Mouse (Mus musculus) kidney, embryonic 16.5 days (tissue): Measurements from ENCODE around the gene Ern1. TPM values are rescaled to one million over a fixed set of nuclear protein-coding genes. Genes with fewer than 3 reads are reported as not detected.

Experiments used
- ATAC-seq: fragments of 200-750 bp; cut with Nextera tagmentation; 2 replicates; pipeline ENCODE4 v1.8.0; 2017; ENCODE audit warnings: moderate TSS enrichment; ENCODE audit not compliant: low FRiP score, low TSS enrichment
- H3K27ac ChIP-seq: fragments of 300-500 bp; sonication (generic); 2 replicates; pipeline ENCODE4 v1.5.1; 2014; ENCODE audit warnings: low read length
- H3K27me3 ChIP-seq: fragments of 300-500 bp; sonication (generic); 2 replicates; pipeline ENCODE4 v1.6.1; 2014; ENCODE audit warnings: low read length, control low read depth, mixed read lengths; ENCODE audit not compliant: insufficient read depth
- H3K36me3 ChIP-seq: fragments of 300-500 bp; sonication (generic); 2 replicates; pipeline ENCODE4 v1.6.1; 2014; ENCODE audit warnings: low read length, control low read depth, mixed read lengths; ENCODE audit not compliant: insufficient read depth
- H3K4me1 ChIP-seq: fragments of 300-500 bp; sonication (generic); 2 replicates; pipeline ENCODE4 v1.6.1; 2014; ENCODE audit warnings: low read length, control low read depth, mixed read lengths; ENCODE audit not compliant: insufficient read depth
- H3K4me2 ChIP-seq: fragments of 300-500 bp; sonication (generic); replicated peaks from 2 replicates; pipeline ENCODE4 v1.6.1; 2014; ENCODE audit warnings: low read depth, low read length
- H3K4me3 ChIP-seq: fragments of 300-500 bp; sonication (generic); 2 replicates; pipeline ENCODE4 v1.5.1; 2014; ENCODE audit warnings: mild to moderate bottlenecking, low read length
- H3K9ac ChIP-seq: fragments of 300-500 bp; sonication (generic); replicated peaks from 2 replicates; pipeline ENCODE4 v1.6.1; 2014; ENCODE audit warnings: low read length
- H3K9me3 ChIP-seq: fragments of 300-500 bp; sonication (generic); 2 replicates; pipeline ENCODE4 v1.6.1; 2016; ENCODE audit warnings: low read length, control low read depth
- WGBS: fragments of 180-500 bp; shearing (Covaris S2); extraction: QIAGEN DNeasy Blood & Tissue Kit; methylation state at CpG from one replicate; pipeline ENCODE4 v1.1.7; 2014; 5-methylcytosine and 5-hydroxymethylcytosine counted together
- polyA plus RNA-seq: library from polyadenylated mRNA; unstranded; fragments of >200 nt; fragmentation: Nextera tagmentation; extraction: Ambion mirVana; gene quantifications from 2 replicates; pipeline ENCODE4 v1.2.1, GENCODE M21; 2015

Gene Ern1
- polyA plus RNA-seq, 1 experiment from 2014 or later, result 5.4 TPM

GRCm38 (mm10) chr11:106350853-106351252 is 136.8 kb downstream of the Ern1 start:
- H3K27ac ChIP-seq, result no peak overlapping the region
- ATAC-seq, result 0 out of 2 replicates have a peak, but pooled peaks have one; percentile 21
- H3K36me3 ChIP-seq, result no peaks in the 10 kb centered on the region
- no peak overlapping the region for H3K4me2 ChIP-seq
- H3K9me3 ChIP-seq, result no peaks in the 10 kb centered on the region
- no peak overlapping the region for H3K9ac ChIP-seq
- no peak overlapping the region for H3K4me3 ChIP-seq
- H3K27me3 ChIP-seq, result no peaks in the 10 kb centered on the region
- 0 out of 2 replicates have a peak, but pooled peaks cover 4% of the 10 kb centered on the region for H3K4me1 ChIP-seq
- 30% methylated on average over 5 of the region's 5 CpGs for WGBS

- Histone ChIP-seq H3K27ac (no peak overlapping the region), H3K4me1 (0 out of 2 replicates have a peak, but pooled peaks cover 4% of the 10 kb centered on the region), H3K4me2 (no peak overlapping the region), H3K27me3 (no peaks in the 10 kb centered on the region), H3K9me3 (no peaks in the 10 kb centered on the region), H3K9ac (no peak overlapping the region), H3K36me3 (no peaks in the 10 kb centered on the region), H3K4me3 (no peak overlapping the region)
- ATAC-seq, result no peak
- WGBS, result 85% methylated on average over 6 of the region's 6 CpGs
Measured at GRCm38 (mm10) chr11:106349772-106350171, 137.9 kb downstream of the Ern1 start.

GRCm38 (mm10) chr11:106344910-106345309 is 142.7 kb downstream of the Ern1 start:
- ATAC-seq, result no peak
- H3K27me3 ChIP-seq, result no peaks in the 10 kb centered on the region
- H3K4me1 ChIP-seq, result 0 out of 2 replicates have a peak, but pooled peaks cover 4% of the 10 kb centered on the region
- no peak overlapping the region for H3K4me2 ChIP-seq
- WGBS, result 34% methylated on average over 6 of the region's 6 CpGs
- no peak overlapping the region for H3K9ac ChIP-seq
- no peaks in the 10 kb centered on the region for H3K9me3 ChIP-seq
- no peak overlapping the region for H3K27ac ChIP-seq
- H3K4me3 ChIP-seq, result no peak overlapping the region
- H3K36me3 ChIP-seq, result no peaks in the 10 kb centered on the region

Other genes starting within 250 kb of the Ern1 start
- gene Ftsj3, start 231.8 kb downstream of the Ern1 start, polyA plus RNA-seq, result 60.5 and 60.7 TPM in 2 replicates
- gene Psmc5, start 231.7 kb downstream of the Ern1 start, polyA plus RNA-seq, result 312 and 314 TPM in 2 replicates
- 55.0 and 59.0 TPM in 2 replicates for gene Smarcd2, start 214.9 kb downstream of the Ern1 start, polyA plus RNA-seq
- 0.81 and 1.0 TPM in 2 replicates for gene Tcam1, start 211.2 kb downstream of the Ern1 start, polyA plus RNA-seq
- not detected in 2 replicates for gene Gh, start 186.0 kb downstream of the Ern1 start, polyA plus RNA-seq
- gene Cd79b, start 173.1 kb downstream of the Ern1 start, polyA plus RNA-seq, result 6.9 and 7.2 TPM in 2 replicates
- gene Scn4a, start 134.6 kb downstream of the Ern1 start, polyA plus RNA-seq, result 0.41 and 0.47 TPM in 2 replicates
- gene Prr29, start 122.4 kb downstream of the Ern1 start, polyA plus RNA-seq, result 0.36 and 0.39 TPM in 2 replicates
- gene Icam2, start 99.8 kb downstream of the Ern1 start, polyA plus RNA-seq, result 87.8 and 95.9 TPM in 2 replicates
- 9.6 and 10.3 TPM in 2 replicates for gene Tex2, start 125.6 kb upstream of the Ern1 start, polyA plus RNA-seq